Mouse (Mus musculus): Measurements from ENCODE around the gene Cmip.

Cmip gene

DNA sequence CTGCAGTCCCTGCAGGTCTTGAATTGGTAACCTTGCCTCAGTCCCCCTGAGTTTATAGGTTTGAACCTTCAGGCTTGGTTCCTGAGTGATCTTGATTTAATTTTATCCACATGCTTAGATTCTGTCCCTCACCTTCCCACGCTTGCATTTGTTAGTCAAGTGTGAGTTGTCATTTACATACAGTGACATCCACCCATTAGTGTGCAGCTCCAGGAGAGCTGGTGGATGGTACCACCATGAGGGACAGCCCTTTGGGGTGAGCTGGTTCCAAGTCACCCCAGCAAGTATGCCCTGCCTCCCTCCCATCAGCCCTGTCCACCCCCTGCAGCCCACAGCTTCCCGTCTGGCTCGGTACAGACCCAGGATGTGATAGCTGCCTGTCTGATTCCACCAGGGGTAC lies 117.2 kb downstream of the Cmip start:
- no peak for DNase-seq (ENCODE audit: low spot score in 2 of 2)

DNA sequence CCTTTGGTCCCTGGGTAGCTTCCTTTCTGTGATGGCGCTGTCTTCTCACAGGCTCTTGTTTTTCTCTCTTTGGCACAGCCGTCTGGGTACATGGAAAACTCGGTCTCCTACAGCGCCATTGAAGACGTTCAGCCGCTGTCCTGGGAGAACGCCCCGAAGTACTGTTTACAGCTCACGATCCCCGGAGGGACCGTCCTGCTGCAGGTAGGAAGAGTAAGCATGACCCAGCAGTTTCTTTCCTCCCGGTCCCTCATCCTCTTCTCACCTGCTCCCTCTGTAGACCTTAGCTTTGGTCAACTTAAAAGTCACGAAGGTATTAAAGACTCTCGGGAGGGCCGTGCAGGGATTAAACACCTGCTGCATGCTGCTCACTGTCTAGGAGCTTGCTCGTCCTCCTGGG lies 120.1 kb downstream of the Cmip start:
- DNase-seq (ENCODE audit: low spot score in 2 of 2), result no peak

DNA sequence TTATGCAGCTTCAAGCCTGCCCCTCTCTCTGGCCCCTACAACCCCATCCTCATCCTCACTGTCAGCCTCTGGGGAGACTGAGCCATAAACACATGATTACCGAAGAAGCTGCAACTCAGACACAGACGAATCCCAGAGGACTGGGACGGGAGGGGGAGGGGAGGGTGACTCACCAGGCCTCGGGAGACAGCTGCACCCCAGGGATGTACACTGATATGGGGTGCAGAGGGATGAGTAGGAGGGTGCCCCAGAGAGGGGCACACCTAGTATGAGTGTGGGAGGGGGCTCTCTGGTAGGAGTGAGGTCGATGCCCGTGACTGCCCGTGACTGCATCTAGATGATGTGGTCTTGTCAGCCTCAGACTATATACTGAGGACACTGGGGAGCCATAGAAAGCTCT lies 121.8 kb downstream of the Cmip start:
- no peak for DNase-seq (ENCODE audit: low spot score in 2 of 2)

DNA sequence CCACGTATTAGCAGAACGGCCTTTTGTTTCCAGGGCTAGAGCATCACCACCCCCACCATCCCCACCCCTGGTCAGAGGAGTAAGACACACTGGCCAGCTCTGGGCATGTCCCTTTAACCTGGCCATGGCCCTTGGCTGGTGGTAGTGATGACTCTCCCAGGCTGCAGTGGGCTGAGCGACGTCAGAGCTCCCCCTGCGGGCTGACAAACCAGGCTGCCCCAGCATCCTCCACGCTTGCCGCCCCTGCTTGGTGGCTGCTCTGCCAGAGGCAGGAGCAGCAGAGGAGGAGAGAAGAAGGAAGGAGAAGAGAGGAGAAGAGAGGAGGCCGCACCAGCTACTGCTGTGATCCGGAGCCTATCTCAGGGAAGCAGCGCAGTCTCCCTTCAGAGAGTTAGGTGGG lies 122.3 kb downstream of the Cmip start:
- peak in 1 of 2 experiments; percentile 27 for DNase-seq (ENCODE audit: low spot score in 2 of 2)

DNA sequence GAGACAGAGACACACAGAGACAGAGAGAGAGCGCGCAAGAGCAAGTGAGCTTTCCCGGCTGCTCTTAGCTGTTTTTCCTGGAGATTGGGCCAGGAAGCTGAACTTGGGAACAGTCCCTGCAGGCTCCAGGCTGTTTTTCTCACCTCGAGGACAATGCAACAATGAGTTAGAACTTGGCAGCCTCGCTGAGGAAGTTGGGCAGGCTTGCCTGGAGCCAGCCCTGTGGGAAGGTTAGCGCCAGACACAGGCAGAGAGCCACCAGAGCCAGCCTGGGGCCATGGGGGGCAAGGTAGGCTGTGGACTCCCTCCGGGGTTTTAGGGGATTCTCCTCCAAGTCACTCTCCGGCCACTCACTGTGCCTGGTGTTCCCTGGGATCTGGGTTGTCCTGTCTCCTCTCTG lies 123.9 kb downstream of the Cmip start:
- DNase-seq (ENCODE audit: low spot score in 2 of 2), result no peak

DNA sequence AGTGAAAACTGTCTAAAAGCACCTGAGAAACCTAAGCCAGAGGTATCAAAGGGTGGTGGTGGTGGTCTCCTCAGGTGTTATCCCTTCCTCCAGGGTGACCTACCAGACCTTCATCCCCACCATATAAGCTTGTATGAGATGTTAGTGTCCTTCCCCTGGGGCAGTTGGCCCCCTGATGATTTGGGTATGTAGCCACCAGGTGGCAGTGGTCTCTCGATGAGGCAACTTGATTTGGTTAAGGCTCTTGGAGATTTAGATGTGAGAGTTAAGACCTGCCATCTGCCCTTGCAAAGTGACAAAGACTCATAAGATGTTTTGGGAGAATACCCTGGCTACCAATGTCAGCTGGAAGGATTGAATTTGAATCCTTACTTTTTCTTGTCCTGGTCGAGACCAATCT lies 129.3 kb downstream of the Cmip start:
- peak in 1 of 2 experiments; percentile 45 for DNase-seq (ENCODE audit: low spot score in 2 of 2)

DNA sequence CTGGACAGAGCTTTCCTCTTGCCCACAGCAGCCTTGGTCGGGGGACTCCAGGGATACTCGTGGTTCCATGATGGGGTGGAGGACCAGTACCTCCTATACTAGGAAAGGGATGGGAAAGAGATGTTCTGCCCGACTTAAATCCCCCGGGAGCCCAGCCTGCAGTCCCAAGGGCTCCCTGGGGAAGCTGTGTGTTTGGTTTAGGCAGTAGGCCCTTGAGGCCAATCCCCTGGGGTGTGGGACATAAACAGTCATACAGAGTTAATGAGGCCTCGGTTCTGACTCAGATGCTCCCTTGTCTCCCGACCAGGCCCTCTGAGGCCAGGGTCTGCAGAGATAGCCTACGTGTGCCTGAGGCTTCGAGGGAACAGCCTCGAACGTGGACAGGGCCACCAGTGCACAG lies 130.8 kb downstream of the Cmip start:
- DNase-seq (ENCODE audit: low spot score in 2 of 2), result no peak

DNA sequence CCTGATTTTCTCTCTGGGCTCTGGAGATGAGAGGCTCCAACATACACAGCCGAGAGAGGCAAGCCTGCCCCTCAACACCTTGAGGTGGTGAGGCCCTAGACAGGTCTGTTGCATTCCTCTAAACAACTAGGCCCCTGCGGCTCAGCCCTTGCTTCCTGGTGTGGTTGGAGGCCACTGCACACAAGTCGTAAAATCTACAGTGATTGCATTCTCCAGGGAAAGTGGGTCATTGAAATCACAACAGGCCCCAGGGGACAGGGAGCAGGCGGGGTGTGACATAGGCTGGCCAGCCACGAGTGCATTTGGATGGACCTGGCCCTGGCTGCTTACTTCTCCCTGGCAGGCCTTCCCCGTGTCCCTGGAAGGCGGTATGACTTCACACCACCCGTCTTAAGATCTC lies 131.5 kb downstream of the Cmip start:
- no peak for DNase-seq (ENCODE audit: low spot score in 2 of 2)

DNA sequence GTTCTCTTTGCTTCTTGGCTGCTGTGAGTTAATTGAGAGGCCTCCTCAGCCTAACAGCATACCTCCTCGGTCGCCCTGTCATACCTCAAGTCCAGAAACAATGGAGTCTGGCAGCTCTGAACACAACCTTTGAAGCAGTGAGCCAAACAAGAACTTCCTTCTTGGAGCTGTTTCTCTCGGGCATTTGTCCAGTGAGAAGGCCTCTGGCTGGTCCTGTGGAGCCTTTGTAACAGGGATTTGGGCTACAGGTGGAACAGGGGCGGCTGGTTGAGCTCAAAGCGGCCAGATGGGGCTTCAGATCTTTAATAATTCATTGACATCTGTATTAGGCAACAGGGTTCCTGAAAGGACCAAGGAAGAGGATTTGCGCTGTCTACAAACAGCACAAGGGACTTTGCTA lies 137.0 kb downstream of the Cmip start:
- no peak for DNase-seq (ENCODE audit: low spot score in 2 of 2)

DNA sequence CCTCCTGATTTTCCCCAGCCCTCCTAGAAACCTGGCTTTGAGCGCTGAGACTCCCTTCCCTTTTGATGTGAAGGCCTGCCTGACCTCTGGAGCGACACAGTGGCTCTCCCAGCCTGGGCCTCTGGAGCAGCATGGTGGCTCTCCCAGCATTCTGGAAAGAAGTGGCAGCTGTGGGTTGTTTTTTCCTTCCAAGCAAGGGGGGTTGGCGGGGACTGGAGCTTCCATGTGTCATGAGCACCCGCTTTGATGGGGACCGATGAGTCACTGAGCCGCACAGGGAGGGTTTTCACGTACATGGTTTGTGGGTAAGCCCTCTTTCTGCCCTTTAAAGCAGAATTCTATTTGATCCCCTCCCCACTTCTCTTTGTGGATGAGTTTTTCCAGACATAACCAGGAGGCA lies 138.2 kb downstream of the Cmip start:
- DNase-seq (ENCODE audit: low spot score in 2 of 2), result no peak

DNA sequence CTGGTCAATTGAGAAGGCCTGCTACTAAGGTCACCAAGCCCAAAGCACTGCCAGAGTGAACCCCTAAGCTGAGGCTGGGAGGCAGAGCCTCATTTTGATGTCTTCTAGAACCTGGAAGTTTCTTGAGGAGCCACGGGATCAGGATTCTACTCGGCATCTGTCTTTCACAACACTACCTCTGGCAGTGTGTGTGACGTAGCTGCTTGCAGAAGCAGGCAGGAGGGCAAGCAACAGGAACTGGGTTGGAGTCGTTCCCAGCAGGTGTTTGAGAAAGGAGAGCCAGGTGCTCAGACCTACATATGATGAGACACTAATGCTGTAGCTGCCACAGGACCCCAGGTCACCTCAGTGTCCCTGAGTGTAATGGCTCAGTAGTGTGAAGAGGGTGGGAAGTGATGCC lies 140.0 kb downstream of the Cmip start:
- DNase-seq (ENCODE audit: low spot score in 2 of 2), result no peak

DNA sequence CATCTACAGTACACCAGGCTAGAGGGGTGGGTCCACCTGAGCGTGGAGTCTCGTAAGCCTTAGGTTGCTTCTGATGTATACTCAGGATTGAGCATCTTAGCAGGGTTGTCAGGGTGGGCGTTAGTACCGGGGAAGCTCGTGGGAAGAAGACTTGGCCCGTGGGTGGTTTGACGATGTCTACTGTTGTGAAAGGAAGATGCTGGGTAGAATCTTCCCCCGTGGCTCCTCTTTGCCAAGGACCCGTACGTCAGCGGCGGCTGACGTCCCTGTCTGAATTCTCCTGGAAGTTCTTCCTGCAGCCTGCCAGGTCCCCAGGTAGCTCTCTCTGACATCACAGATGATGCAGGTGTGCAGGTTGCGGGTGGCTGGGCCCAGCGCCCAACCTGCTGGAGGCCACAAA lies 140.9 kb downstream of the Cmip start:
- no peak for DNase-seq (ENCODE audit: low spot score in 2 of 2)

DNA sequence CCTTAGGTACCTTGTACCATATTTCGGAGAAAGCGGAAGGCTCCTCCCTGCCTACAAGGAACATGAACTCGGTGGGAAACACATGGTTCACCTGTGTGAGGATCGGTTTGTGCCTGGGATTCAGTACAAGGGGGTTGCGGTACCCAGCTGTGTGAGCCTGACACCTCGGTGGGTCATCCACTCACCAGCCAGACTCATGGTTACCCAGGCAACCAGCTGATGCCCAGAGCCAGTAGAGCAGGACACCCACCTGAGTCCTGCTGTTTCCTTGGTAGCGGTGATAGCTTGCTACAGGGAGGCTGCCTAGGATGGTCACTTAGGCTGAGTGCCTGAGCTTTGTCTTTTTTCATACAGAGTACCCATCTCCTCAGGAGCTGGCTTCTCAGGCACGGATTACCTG lies 142.4 kb downstream of the Cmip start:
- no peak for DNase-seq (ENCODE audit: low spot score in 2 of 2)

DNA sequence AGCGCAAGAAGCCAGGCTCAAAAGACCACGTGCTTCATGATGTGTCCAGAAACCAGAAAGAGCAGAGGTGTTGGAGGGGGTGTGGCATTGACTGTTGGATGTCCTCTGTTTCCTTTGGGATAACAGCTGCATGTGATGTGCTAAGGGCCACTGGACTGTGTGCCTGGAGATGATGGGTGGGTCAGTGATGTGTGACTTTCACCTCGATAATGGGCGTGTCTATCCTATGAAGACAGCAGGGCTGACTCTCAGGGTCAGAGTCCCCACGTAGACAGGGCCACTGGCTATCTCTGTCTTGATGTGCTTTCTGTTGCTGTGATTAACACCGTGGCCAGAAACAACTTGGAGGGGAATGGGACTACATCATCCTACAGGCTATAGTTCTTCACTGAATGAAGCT lies 144.0 kb downstream of the Cmip start:
- DNase-seq (ENCODE audit: low spot score in 2 of 2), result no peak

DNA sequence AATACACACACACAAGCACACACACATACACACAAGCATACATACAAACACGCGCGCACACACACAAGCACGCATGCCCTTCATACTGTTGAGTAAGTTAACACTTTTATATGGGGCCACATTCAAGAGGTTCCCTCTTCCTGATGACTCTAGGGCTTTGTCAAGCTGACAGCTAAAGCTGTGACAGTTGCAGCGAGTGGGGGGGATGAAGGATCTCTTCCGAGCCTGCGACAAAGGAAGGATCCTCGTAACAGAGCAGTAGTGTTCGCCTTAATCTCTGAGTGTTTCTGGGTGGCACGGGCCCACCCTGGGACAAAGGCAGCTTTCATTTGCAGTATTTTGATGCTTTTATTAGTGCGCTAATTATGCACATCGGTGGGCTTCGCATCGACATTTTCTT lies 145.0 kb downstream of the Cmip start:
- no peak for DNase-seq (ENCODE audit: low spot score in 2 of 2)

DNA sequence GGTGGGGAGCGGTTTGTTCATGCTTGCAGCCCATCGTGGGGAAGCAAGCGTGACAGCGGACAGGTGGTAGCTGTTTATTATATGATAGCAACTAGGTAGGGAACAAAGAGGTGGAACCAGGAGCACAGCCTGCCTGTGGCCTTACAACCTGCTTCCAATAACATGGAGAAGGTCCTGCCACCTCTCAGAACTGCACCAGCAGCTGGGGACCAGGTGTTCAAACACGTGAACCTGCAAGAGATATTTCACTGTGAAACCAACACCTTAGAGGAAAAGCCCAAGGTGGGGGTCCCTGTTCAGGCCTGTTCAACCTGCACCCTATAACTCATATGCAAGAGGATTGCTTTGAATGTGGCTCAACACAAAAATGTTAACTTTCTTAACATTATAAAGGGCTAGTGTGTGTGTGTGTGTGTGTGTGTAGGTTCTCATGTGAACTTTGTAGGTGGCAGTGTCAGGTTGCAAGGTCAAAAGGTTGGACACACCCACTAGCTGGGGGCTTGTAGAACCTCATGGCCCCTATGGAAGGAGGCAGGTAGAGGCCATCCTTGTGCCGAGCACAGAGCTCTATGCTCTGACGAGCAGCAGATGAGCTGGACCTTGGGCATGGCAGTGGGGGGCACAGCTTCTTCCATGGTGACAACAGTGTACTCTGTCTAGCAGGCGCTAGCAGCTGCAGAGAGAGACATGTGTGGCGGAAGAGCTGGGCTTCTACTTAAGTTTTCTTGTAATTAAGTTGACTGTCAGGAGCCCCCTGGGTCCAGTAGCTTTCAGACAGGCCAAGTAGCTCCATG lies 146.2 kb downstream of the Cmip start:
- no peak for DNase-seq (ENCODE audit: low spot score in 2 of 2)

DNA sequence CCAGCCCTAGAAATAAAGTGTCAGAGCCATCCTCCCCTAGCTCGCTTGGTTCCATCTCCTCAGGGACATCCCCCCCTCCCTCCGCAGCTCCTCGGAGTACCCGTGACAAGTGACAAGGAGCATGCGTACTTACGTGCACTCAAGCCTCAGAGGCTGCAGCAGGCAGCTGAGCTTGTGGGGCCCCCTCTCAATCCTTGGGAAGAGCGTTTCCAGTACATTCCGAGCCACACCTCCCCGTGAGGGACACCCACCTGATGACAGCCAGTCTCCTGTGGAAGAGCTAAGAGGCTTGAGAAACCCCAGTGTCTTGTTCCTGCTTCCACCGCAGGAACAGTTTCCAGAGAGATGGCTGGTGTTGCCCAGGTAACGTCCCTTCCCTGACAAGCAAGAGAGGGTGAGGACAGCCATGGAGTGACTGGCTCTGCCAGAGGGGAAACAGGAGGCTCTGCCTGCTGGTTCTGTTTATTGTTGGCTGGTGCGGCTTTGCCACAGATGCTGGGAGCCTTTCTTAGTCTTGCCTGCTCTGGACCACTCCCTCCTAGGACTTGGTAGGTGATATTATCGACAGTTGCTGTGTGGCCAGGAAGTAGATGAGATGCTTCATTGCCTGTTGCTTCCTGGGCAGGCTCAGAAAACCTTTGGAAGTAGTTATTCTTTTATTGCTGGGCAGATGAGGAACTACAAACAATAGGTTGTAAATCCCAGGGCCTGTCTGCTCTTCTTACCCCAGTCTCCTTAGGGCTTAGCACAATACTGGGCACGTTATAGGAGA lies 147.0 kb downstream of the Cmip start:
- no peak for DNase-seq (ENCODE audit: low spot score in 2 of 2)

DNA sequence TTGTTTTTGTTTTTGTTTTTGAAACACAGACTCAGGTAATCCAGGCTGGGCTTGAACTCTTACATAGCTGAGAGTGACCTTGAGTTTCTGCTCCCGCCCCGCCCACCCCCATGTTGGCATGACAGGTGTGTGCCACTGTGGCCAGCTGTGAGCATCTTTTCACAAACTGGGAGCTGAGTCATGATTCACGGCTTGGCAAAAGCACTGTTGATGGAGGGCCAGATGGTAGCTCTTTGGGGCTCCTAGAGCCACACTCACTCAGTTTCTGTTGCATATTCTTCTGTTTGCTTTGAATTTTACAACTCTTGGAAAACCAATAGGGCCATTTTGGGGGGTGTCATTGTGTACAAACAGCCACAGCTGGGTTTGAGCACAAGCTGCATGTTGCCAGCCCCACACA lies 149.2 kb downstream of the Cmip start:
- no peak for DNase-seq (ENCODE audit: low spot score in 2 of 2)

DNA sequence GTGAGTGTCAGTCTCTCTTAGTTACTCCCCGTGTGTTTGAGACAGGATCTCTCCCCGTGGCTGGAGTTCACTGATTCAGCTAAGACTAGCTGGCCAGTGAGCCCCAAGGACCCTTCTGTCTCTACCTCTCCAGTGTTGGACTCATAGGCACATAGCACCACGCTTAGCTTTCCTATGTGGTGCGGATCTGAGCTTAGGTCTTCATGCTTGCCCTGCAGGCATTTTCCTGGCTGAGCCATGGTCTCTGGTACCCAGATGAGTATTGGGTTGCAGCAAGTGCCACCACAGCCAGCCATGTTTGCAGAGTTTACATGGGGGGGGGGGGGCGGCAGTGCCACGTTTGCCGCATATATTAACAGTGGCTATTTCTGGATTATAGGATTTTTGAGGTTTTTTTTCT lies 151.8 kb downstream of the Cmip start:
- DNase-seq (ENCODE audit: low spot score in 2 of 2), result no peak

DNA sequence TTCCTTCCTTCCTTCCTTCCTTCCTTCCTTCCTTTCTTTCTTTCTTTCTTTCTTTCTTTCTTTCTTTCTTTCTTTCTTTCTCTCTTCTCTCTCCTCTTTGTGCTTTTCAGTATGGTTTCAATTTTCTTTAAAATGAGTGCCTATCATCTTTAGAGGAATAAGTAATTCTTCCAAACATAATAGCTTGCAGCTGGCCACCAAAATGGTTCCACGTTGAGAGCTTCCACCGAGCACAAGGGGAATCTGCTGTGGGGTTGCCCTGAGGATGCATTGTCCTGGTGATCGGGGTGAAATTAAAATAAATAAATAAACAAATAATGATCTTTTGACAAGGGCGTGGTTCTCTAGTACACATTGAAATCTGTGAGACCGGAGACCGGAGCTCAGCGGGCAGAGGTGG lies 152.2 kb downstream of the Cmip start:
- DNase-seq (ENCODE audit: low spot score in 2 of 2), result no peak

DNA sequence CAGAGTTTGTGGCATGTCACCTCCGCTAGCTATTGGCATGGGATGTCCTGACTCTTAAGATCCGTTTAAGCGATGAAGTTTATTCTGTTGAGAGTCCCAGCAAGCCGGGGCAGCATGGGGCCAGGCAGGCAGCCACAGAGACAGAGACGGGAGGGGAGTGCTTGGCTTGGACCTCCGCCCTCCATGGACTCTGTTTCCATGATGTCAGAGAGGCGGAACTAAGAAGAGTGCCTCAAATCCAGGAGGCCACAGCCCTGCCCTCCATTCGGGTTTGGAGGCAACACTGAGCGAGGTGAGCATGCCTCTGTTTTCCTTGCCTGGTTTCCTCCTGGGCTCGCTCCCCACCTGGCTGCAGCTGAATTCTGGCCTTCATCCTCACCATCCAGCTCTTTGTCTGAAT lies 153.5 kb downstream of the Cmip start:
- DNase-seq (ENCODE audit: low spot score in 2 of 2), result no peak

DNA sequence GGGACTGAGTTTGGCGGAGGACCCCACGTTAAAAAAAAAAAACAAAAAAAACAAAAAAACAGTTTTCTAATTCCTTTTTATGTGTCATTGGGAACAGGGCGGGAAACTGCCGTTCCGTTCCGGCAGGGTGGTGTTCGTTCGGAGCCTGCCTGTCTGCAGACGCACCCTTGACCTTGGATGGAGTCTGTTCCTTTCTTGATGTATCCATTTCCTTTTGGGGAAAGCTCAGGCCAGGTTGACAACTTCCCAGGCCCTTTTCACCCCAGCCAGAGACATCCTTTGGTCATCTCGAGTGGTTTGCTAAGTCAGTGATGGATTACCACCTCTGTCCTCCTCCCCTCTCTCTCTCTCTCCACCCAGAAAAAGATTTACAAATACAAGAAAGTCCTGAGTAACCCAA lies 154.0 kb downstream of the Cmip start:
- DNase-seq (ENCODE audit: low spot score in 2 of 2), result no peak

DNA sequence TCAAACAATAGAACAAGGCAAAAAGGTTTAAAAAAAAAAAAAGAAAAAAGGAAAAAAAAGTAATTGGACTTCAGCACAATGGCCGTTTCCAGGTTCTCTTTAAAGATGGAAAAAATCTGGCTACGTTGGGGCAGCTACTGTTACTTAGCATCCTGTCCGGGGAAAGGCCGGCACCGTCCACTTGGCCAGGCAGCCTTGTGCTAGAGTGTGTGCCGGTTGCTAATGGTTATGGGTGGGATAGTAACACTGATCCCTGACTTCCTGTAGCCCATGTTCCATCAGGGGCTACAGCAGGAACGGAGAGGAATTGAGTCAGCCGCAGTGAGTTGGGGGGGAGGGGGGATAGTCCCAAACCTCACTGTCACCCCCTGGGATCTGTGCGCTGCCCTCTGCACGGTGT lies 155.4 kb downstream of the Cmip start:
- no peak for DNase-seq (ENCODE audit: low spot score in 2 of 2)

DNA sequence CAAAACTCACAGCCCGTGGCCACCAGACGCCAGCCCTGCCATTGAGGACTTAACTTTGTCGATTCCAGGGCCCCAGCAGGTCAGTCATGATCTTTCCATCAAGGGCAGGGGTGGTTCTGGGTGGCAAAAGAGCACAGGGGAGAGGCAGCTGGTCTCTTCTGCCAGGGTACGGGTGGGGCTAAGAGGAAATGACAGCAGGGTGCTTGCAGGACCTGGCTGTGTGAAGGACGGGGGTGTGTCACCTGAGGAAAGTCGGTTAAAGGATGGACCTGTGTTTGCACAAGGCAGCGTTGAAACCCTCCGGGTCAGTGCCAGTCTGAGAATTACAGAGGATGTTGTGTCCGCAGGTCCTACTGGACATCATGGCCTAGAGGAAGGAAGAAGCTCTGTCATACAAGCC lies 161.0 kb downstream of the Cmip start:
- DNase-seq (ENCODE audit: low spot score in 2 of 2), result no peak

Data from spleen, postnatal 14 days (tissue).